Mouse (Mus musculus) gonadal fat pad, adult 2 months (tissue): Measurements from ENCODE around the gene Rnf152. TPM values are rescaled to one million over a fixed set of nuclear protein-coding genes. Genes with fewer than 3 reads are reported as not detected.

ENCODE experiments used
- DNase-seq: peaks from one replicate; pipeline ENCODE4 v3.0.0-alpha.2; 2012; ENCODE audit warnings: low read depth
- polyA plus RNA-seq: library from polyadenylated mRNA; depleted of rRNA; stranded (reverse); fragments of >200 nt; gene quantifications from 2 replicates; pipeline ENCODE4 v1.2.3, GENCODE M21; 2012; rRNA removed

The Rnf152 gene
- 0.62 and 0.95 TPM in 2 replicates for polyA plus RNA-seq

GRCm38 (mm10) chr1:105356291-105357011 lies at the start of gene Rnf152:
Gene Rnf152 (minus strand): TSS chr1:105356710.
- no peak for DNase-seq

- no peak for DNase-seq
These were observed 46.3 kb upstream of the Rnf152 start for GRCm38 (mm10) chr1:105402853-105403252.

GRCm38 (mm10) chr1:105384141-105384937 lies 27.8 kb upstream of the Rnf152 start:
- DNase-seq, result no peak

GRCm38 (mm10) chr1:105377546-105377945 lies 21.0 kb upstream of the Rnf152 start:
- DNase-seq, result no peak

- DNase-seq, result no peak
These were observed 18.1 kb upstream of the Rnf152 start for GRCm38 (mm10) chr1:105374618-105375017.

- no peak for DNase-seq
These were observed 6.2 kb upstream of the Rnf152 start for GRCm38 (mm10) chr1:105362701-105363100.

- DNase-seq, result no peak
These were observed 2.4 kb upstream of the Rnf152 start for GRCm38 (mm10) chr1:105358896-105359295.

GRCm38 (mm10) chr1:105355910-105356290 lies 610 bp downstream of the Rnf152 start:
- DNase-seq, result no peak

- no peak for DNase-seq
These were observed 1.3 kb downstream of the Rnf152 start for GRCm38 (mm10) chr1:105354901-105355891.

GRCm38 (mm10) chr1:105351806-105352205 lies 4.7 kb downstream of the Rnf152 start:
- no peak for DNase-seq

GRCm38 (mm10) chr1:105342305-105342704 lies 14.2 kb downstream of the Rnf152 start:
- DNase-seq, result no peak

GRCm38 (mm10) chr1:105340943-105341342 lies 15.6 kb downstream of the Rnf152 start:
- no peak for DNase-seq

- no peak for DNase-seq
These were observed 19.1 kb downstream of the Rnf152 start for GRCm38 (mm10) chr1:105337397-105337796.

GRCm38 (mm10) chr1:105336096-105336495 lies 20.4 kb downstream of the Rnf152 start:
- no peak for DNase-seq

- no peak for DNase-seq
These were observed 24.3 kb downstream of the Rnf152 start for GRCm38 (mm10) chr1:105332087-105332731.

- DNase-seq, result no peak
These were observed 24.9 kb downstream of the Rnf152 start for GRCm38 (mm10) chr1:105331605-105332004.

GRCm38 (mm10) chr1:105330581-105331320 lies 25.8 kb downstream of the Rnf152 start:
- DNase-seq, result no peak

- DNase-seq, result no peak
These were observed 28.7 kb downstream of the Rnf152 start for GRCm38 (mm10) chr1:105327789-105328188.

GRCm38 (mm10) chr1:105324636-105325035 lies 31.9 kb downstream of the Rnf152 start:
- DNase-seq, result no peak

- DNase-seq, result no peak
These were observed 42.3 kb downstream of the Rnf152 start for GRCm38 (mm10) chr1:105314010-105314800.
